Mouse (Mus musculus): ENCODE measurements around the gene Hamp.
A peak's percentile ranks its signal among the peaks of the same experiment; 100 is the strongest.

Gene Hamp

GRCm38 (mm10) chr7:30943909-30944635 is at the start of gene Hamp:
Gene Hamp (minus strand): TSS chr7:30944032.
- no peak for DNase-seq (ENCODE audit: low read depth, low spot score)

GRCm38 (mm10) chr7:30992148-30992547 is 48.3 kb upstream of the Hamp start:
- no peak for DNase-seq (ENCODE audit: low read depth, low spot score)

- no peak for DNase-seq (ENCODE audit: low read depth, low spot score)
Observed at GRCm38 (mm10) chr7:30988519-30989162, 44.8 kb upstream of the Hamp start.

- DNase-seq (ENCODE audit: low read depth, low spot score) = no peak
Observed at GRCm38 (mm10) chr7:30985357-30985756, 41.5 kb upstream of the Hamp start.

DNA sequence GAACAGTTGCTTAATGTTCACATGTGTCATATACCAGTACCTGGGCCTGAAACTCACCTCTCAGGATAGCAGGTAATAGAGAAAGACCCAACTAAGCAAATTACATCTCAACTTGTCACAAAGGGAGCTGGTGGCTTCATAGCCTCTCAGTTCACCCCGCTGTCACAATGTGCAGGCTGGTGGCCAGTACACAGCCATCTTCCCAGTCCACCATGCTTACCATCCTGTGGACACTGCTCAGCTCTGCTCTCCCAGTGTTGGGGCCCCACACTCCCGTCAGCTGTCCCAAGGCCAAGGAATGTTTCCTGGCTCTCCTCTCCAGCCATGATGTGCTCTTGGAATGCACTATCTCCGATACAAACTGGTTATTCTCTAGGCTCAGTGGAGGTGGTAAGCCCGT is 37.9 kb upstream of the Hamp start:
- DNase-seq (ENCODE audit: low read depth, low spot score) = no peak

- peak; percentile 79 for DNase-seq (ENCODE audit: low read depth, low spot score)
Observed at GRCm38 (mm10) chr7:30973501-30974289, 29.9 kb upstream of the Hamp start, which contains the start of gene Fam187b. Gene Fam187b (plus strand): TSS chr7:30973790.

GRCm38 (mm10) chr7:30973251-30973500 is 29.3 kb upstream of the Hamp start, which contains the start of gene Lsr:
Gene Lsr (minus strand): TSS chr7:30973464.
- no peak for DNase-seq (ENCODE audit: low read depth, low spot score)

GRCm38 (mm10) chr7:30972426-30973250 is 28.8 kb upstream of the Hamp start:
- DNase-seq (ENCODE audit: low read depth, low spot score) = no peak

DNA sequence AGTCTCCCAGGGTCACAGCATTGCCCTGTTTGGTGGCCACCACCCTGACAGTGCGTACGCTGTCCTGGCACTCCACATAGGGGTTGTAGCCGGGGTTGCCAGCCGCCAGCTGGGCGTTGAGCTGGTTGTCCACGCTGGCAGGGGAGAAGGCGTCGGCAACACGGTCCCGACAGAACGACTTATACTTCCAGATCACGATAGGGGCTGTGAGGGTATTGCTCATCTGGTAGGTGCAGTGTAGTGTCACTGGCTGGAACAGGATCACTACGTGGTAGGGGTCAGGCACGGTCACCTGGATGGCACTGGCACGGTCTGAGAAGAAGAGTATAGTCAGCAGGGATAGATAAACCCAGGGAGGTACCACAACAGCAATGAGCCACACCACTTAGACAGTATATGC is 28.1 kb upstream of the Hamp start:
- no peak for DNase-seq (ENCODE audit: low read depth, low spot score)

DNA sequence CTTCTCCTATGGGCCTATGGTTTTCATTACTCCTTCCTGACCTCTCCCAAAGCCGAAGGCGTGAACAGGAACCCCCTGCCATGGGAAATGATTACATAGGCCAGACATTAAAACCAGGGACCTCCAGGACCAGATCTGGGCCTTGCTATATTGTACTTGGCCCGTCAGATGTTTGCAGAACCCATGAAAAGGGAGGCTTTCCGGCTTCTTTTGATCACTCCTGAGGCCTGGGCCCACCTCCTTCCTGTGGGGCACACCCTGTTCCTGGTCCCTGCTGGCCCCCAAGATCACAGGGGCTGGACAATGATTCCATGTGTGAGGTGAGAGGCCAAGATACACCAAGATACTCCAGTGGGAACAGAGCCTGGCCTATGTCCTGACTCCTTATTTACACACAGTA is 25.3 kb upstream of the Hamp start:
- no peak for DNase-seq (ENCODE audit: low read depth, low spot score)

- no peak for DNase-seq (ENCODE audit: low read depth, low spot score)
Observed at GRCm38 (mm10) chr7:30968611-30969010, 24.8 kb upstream of the Hamp start.

DNA sequence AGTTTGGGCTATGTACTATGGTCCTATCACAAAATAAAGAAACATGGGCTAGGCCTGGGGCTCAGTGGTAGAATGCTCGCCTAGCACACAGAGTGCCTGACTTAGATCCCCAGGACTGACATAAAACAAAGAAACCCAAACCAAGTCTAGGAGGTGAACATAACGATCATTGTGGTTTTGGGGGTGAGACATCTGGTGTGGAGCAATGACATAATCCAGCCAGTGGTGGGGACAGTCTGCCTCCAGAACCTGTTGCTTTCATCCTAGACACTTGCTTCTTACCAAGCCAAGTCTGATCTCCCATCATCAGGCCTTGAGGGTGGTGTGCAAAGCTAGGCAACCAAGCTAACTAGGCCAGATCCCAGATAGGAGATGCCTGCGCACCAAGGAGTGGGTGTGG is 22.8 kb upstream of the Hamp start:
- DNase-seq (ENCODE audit: low read depth, low spot score) = no peak

DNA sequence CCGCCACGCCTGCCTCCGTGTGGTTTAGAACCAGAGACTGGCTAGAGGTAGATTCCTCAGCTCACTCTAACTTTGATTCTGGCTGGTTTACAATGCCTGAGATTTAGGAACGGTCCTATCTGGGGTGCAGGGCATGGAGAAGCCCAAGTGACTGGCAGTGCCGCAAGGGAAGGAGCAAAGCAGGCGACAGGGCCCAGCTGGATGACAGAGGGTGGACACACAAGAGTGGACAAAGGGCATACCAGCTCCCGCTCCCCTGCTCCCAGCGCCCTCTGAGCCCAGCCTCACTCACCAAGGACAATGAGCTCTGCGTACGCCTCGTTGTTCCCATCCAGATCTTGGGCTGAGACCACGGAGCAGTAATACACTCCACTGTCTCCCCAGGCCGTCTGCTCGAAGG is 21.8 kb upstream of the Hamp start:
- no peak for DNase-seq (ENCODE audit: low read depth, low spot score)

GRCm38 (mm10) chr7:30964366-30964765 is 20.5 kb upstream of the Hamp start:
- no peak for DNase-seq (ENCODE audit: low read depth, low spot score)

DNA sequence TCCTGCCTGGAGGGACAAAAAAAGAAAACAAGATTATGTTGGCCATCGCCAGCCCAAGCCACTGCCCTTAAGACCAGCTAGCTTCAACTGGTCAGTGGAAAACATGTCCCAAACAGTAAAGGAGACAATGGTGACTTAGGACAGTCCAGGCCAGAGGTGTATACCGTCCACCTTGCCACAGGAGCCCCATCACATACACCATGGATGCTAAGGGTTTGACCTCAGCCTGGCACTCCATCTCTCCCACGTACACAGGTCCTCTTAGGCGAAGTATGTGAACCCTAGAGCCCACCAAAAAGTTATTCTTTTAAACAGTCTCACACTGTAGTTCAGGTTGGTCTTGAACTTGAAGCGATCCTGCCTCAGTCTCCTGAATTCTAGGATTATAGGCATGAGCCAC is 19.0 kb upstream of the Hamp start:
- no peak for DNase-seq (ENCODE audit: low read depth, low spot score)

GRCm38 (mm10) chr7:30959786-30960349 is 16.0 kb upstream of the Hamp start:
- DNase-seq (ENCODE audit: low read depth, low spot score) = no peak

- no peak for DNase-seq (ENCODE audit: low read depth, low spot score)
Observed at GRCm38 (mm10) chr7:30958866-30959487, 15.1 kb upstream of the Hamp start.

DNA sequence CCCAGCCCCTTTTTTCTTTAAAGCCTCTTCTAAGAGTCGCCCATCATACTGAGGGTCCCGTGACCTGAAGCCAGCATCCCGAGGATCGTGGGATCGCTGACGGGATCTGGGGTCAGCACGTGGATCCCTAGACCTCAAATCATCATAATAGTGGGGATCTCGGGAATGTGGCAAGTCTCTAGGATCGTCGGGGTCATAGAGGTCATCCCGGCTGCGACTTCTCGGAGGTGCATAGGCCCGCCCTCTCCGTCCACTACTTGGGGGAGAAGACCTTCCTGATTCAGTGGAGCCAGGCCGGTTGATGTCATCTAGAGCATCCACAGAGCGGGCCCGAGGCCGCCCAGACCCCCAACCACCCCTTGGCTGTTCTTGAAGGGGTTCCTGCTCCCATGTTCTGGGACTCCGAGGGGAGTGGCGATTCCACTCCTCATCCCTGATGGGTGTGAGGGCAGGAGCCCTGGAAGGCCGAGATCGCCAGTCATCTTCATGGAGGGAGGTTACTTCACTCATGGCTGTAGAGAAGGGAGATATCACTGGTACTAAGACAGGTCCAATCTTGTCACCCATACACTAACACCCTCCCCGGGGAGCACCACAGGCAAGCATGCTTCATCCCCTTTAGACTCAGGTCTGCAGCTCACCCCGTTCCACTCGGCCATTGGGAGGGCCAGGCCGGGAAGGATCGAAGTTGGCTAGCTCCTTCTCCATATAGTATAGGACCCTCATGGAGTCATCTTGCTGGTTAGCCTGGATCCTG is 14.5 kb upstream of the Hamp start:
- DNase-seq (ENCODE audit: low read depth, low spot score) = no peak

DNA sequence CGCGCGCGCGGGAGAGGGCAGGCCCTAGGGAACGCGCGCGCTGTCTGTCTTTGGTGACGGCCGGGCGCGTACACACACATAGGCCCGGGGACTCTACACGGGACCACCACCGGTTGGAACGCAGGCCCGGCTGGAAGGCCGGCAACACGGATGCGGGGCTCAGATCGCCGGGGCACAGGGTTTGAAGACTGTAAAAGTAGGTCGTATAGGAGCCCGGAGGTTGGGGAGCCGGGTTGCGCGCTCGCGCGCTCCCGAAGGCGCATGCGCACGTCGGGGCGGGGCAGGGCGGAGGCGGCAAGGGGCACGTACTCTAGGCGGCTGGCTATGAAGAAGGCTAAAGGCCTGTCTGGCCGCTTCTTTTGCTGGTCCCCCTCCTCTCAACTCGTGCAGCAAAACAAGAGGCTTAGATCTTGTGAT is 13.5 kb upstream of the Hamp start:
- peak; percentile 74 for DNase-seq (ENCODE audit: low read depth, low spot score)

- peak; percentile 62 for DNase-seq (ENCODE audit: low read depth, low spot score)
Observed at GRCm38 (mm10) chr7:30956756-30957366, 13.0 kb upstream of the Hamp start, which contains the start of gene Usf2. Gene Usf2 (minus strand): TSS chr7:30956803.

Data from 3T3-L1 (cell line).